Mouse (Mus musculus): Measurements from ENCODE around the gene Tnk1. TPM values are rescaled to one million over a fixed set of nuclear protein-coding genes. Genes with fewer than 3 reads are reported as not detected.

Gene Tnk1
- polyA plus RNA-seq, 1 experiment from 2014 or later, result 0.29 TPM

DNA sequence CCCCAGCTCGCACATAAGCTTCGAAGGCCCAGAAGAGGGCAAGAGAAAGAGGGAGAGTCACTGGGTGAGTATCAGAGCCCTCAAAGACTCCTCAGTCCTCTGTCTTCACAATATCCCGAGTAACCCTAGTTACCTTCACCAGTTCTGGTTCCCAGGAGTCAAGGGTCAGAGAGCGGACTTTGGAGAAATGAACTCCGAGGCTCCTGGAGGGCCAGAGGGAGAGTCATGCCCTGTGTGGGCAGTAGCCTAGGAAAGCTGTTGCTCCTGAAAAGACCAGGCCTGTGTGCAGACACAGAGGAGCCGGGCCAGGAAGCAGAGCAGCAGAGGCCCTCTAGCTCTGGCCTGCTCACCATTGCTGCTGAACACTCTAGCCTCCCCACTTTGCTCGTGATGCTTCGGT, 26.1 kb upstream of the Tnk1 start:
- no peak for ATAC-seq (ENCODE audit: low read depth)
- Histone ChIP-seq H3K4me1 (replicated peaks) (peaks cover 22% of the 10 kb centered on the region), H3K36me3 (no peaks in the 10 kb centered on the region), H3K4me3 (no peak overlapping the region), H3K9ac (no peak overlapping the region), H3K4me2 (no peak overlapping the region), H3K9me3 (no peaks in the 10 kb centered on the region), H3K27me3 (peaks cover 10% of the 10 kb centered on the region), H3K27ac (replicated peaks) (no peak overlapping the region)
- 81% methylated on average over 8 of the region's 8 CpGs for WGBS

DNA sequence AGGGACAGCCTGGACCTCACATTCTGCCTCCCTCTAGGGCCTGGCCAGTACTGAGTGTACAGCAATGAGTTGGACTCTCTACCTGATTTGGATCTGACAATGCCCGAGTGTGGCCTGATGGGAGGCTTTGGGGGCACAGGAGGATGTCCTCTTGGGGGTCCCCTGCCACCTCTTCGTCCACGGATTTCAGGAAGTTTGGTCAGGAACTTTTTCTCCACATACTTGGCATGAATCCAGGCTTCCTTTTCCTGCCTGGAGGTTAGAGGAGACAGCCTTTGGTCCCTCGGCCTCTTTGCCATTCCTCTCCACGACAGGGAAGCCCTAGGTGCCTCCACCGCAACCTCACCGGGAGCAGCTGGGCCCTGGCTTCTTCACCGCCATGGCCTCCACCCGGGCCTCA, 25.7 kb upstream of the Tnk1 start:
- Histone ChIP-seq H3K4me1 (replicated peaks) (peaks cover 26% of the 10 kb centered on the region), H3K4me3 (no peak overlapping the region), H3K36me3 (no peaks in the 10 kb centered on the region), H3K4me2 (no peak overlapping the region), H3K27ac (replicated peaks) (no peak overlapping the region), H3K9me3 (no peaks in the 10 kb centered on the region), H3K9ac (no peak overlapping the region), H3K27me3 (peaks cover 14% of the 10 kb centered on the region)
- no peak for ATAC-seq (ENCODE audit: low read depth)
- WGBS, result 77% methylated on average over 9 of the region's 9 CpGs

DNA sequence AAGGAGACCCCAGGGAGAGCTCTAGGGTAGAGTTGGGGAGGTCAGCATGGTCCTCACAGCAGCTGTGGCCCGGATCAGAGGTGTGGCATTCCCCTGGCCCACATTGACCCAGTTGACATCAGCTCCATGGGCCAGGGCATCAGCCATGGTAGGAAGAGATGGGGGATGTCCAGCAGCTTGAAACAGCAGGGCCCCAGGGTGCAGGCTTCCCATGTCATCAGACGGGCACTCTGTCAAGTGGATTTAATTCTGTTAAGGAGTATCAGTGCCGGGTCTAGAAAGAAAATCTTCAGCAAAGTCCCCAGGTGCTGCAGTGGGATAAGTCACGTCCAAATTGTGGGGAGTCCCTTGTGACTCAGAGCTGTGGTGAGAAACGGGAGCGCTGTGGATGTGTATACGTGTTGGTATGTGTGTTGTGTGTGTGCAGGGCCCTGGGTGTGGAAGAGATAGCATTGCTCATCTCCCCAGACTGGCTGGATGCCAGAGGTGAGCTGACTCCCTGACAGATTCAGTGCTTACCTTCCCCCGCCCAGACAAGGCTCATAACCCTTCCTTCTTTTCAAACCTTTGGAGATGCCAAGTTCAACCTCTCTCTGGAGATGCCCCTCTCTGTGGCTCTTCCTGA, 25.1 kb upstream of the Tnk1 start:
- H3K4me1 ChIP-seq (replicated peaks), result peaks cover 28% of the 10 kb centered on the region
- WGBS, result 86% methylated on average over 8 of the region's 8 CpGs
- no peak for ATAC-seq (ENCODE audit: low read depth)
- H3K36me3 ChIP-seq, result no peaks in the 10 kb centered on the region
- no peak overlapping the region for H3K4me3 ChIP-seq
- no peak overlapping the region for H3K4me2 ChIP-seq
- no peak overlapping the region for H3K27ac ChIP-seq (replicated peaks)
- H3K9ac ChIP-seq, result no peak overlapping the region
- H3K27me3 ChIP-seq, result peaks cover 15% of the 10 kb centered on the region
- H3K9me3 ChIP-seq, result no peaks in the 10 kb centered on the region

DNA sequence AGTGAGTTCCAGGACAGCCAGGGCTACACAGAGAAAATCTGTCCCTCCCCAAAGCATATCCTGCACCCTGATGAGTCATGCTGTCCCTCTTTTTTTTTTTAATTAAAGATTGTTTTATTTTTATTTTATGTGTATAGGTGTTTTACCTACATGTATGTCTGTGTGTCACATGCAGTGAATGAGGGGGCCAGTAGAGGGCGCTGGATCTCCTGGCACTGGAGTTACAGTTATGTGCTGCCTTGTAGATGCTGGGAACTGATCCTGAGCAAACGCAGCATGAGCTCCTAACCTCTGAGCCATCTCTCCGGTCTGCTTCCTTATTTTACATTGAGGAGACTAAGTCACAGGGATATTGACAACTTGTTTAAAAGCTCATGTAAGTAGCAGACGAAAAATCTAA, 24.5 kb upstream of the Tnk1 start:
- H3K4me3 ChIP-seq, result no peak overlapping the region
- H3K4me1 ChIP-seq (replicated peaks), result peaks cover 32% of the 10 kb centered on the region
- WGBS, result 65% methylated on average over 4 of the region's 4 CpGs
- no peak overlapping the region for H3K27ac ChIP-seq (replicated peaks)
- H3K9ac ChIP-seq, result no peak overlapping the region
- no peak overlapping the region for H3K4me2 ChIP-seq
- no peaks in the 10 kb centered on the region for H3K36me3 ChIP-seq
- H3K9me3 ChIP-seq, result no peaks in the 10 kb centered on the region
- no peak for ATAC-seq (ENCODE audit: low read depth)
- H3K27me3 ChIP-seq, result peaks cover 15% of the 10 kb centered on the region

DNA sequence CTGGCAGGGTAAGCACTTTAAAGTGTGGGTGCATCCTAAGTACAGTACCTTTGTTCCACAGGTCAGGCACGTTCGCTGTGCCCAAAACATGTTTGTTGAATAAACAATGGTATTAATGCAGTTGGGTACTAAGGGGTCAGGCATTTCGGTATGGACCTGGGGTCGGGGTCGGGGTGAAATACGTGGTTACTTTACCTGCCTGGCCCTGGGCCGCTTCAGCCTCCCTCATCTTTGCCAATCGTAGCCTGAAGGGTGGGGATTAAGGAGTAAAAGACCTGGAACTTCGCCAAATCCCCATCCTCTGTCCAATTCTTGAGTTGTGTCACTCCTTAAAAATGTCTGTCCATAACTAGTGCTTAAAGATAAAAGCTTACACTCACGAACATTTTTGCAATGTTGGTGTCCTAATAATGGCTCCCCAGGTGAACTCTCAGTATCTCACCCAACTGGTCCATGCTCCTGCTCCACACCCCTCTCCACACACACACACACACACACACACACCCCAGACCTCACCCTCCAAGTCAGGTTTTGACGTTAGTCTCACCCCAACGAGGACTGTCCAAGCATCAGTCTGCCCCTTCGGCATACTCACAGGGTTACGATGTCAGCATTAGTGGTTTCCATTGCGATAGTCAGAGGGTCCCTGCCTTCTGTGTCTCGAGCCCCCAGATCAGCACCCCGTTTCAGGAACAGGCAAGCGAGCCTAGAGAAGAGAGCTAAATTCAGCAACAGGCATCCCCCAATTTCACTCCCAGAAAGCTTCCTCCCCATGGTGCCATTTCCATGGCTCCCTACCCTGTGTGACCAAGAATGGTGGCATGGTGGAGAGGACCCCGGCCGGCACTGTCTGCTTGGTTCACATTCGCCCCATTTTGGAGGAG, 23.5 kb upstream of the Tnk1 start:
- no peaks in the 10 kb centered on the region for H3K36me3 ChIP-seq
- H3K4me3 ChIP-seq, result peak overlapping the region; percentile 42
- no peak for ATAC-seq (ENCODE audit: low read depth)
- H3K9me3 ChIP-seq, result no peaks in the 10 kb centered on the region
- H3K27me3 ChIP-seq, result peaks cover 15% of the 10 kb centered on the region
- H3K27ac ChIP-seq (replicated peaks), result peak overlapping the region; percentile 72; the same call in 1 of the 2 replicates
- 63% methylated on average over 21 of the region's 21 CpGs for WGBS
- peak overlapping the region; percentile 74 for H3K4me2 ChIP-seq
- H3K9ac ChIP-seq, result peak overlapping the region; percentile 65
- H3K4me1 ChIP-seq (replicated peaks), result peaks cover 40% of the 10 kb centered on the region

DNA sequence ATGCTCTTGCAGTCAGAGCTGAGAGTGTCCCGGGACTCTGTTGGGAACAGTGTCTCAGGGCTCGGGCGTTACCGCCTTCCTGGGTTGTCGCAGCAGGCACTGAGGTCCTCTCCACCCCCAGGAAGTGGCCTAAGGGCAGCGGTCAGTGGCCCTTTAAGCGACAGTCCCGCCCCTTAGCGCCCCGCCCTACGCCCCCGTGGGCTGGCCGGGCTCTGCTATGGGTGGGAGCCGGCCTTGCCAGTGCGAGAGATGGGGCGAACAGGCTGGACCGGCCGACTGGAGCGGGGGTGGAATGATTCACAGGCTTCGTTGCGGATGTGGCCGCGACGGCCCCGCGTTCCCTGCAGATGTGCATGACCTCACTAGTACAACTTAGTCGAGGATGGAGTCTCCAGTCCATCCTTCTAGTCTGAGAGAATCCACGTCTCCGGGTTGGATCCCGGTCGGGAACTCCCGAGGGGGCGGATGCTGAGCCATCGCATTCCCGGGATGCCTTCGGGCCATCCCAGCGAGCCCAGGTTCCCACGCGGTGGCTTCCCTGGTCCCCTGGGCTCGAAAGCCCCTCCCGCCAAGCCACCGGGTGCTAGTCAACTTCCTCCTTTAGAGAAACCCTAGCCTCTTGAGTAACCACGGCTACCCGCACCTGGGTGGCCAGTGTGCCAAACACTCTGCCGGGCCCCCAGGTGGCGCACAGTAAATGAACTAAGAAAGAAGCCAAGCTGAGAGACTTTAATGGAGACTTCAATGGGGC, 22.5 kb upstream of the Tnk1 start, which contains the start of gene Kctd11:
TSS of gene Kctd11 (minus strand) at position 554 of the 751 bp plus-strand sequence.
- peaks cover 41% of the 10 kb centered on the region for H3K4me1 ChIP-seq (replicated peaks)
- ATAC-seq (ENCODE audit: low read depth), result peak; percentile 76
- H3K9ac ChIP-seq, result peak within 1 kb of the TSS; percentile 65
- no peaks in the 10 kb centered on the region for H3K9me3 ChIP-seq
- H3K36me3 ChIP-seq, result no peaks in the 10 kb centered on the region
- H3K4me2 ChIP-seq, result peak within 1 kb of the TSS; percentile 74
- H3K27ac ChIP-seq (replicated peaks), result peak within 1 kb of the TSS; percentile 72
- H3K4me3 ChIP-seq, result peak within 1 kb of the TSS; percentile 42
- under 1% methylated on average over 46 of the region's 46 CpGs for WGBS
- peaks cover 15% of the 10 kb centered on the region for H3K27me3 ChIP-seq

DNA sequence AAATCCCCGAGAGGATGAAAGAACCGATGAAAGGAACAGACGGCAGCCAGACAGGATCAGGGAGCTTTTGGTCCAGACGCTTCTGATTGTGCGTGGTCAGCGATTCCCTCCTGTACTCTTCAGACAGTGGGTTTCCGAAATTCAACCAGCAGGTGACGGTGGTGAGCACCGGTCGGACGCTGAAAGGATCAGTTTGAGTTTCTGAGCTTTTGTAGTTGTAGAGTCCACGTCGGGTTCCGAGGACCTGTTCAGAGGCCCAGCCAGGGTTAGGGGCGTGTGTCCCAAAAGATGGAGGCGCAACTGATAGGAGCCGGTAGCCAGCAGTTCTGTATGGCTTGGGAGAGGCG, 21.9 kb upstream of the Tnk1 start:
- Histone ChIP-seq H3K27me3 (peaks cover 15% of the 10 kb centered on the region), H3K9me3 (no peaks in the 10 kb centered on the region), H3K9ac (peak overlapping the region; percentile 65), H3K4me3 (peak overlapping the region; percentile 42), H3K4me1 (replicated peaks) (peaks cover 41% of the 10 kb centered on the region), H3K36me3 (no peaks in the 10 kb centered on the region), H3K27ac (replicated peaks) (peak overlapping the region; percentile 72; the same call in 1 of the 2 replicates), H3K4me2 (peak overlapping the region; percentile 74)
- WGBS, result under 1% methylated on average over 18 of the region's 18 CpGs
- peak; percentile 17 for ATAC-seq (ENCODE audit: low read depth)

DNA sequence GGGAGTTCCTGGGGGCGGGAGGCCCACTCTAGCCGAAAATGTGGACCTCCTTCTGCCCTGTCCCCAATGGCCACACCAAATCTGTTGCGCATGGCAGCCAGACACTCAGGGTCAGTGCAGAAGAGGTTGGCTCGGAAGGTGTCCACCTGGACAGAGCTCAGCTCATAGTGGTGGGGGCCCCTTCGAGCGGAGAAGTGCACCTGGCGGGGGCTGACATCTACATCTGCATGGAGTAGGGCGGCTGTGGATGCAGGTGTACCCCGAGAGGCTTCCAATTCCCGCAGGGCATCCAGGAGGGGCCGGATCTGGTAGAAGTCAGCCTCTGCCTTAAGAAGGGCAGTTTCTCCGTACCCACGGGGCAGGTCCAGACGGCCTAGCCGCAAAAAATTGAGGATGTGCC, 21.2 kb upstream of the Tnk1 start:
- Histone ChIP-seq H3K4me3 (peak overlapping the region; percentile 42), H3K27me3 (peaks cover 15% of the 10 kb centered on the region)
- ATAC-seq (ENCODE audit: low read depth), result no peak

DNA sequence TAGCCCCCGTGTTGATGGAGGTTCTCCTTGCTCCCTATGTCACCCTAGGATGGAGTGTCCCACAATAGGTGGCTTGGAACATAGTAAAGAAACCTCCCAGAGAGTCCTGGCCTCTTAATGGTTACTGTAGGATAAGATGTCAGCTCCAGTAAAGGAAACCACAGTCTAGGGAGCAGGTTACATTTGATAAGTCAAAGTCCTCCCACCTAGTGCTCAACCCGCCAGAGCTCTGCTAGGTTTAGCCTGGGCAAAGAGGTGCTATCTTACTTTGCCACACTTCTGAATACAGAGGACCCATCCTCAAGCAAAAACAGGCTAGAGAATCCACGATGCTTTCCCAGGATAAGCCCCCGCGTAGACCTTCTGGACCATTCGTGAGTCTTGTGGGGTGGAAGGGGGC, 20.4 kb upstream of the Tnk1 start:
- peak overlapping the region; percentile 74 for H3K4me2 ChIP-seq
- WGBS, result 89% methylated on average over 6 of the region's 6 CpGs
- H3K27me3 ChIP-seq, result peaks cover 15% of the 10 kb centered on the region
- no peak overlapping the region for H3K27ac ChIP-seq (replicated peaks)
- H3K9ac ChIP-seq, result no peak overlapping the region
- no peak overlapping the region for H3K4me3 ChIP-seq
- H3K36me3 ChIP-seq, result no peaks in the 10 kb centered on the region
- peaks cover 41% of the 10 kb centered on the region for H3K4me1 ChIP-seq (replicated peaks)
- ATAC-seq (ENCODE audit: low read depth), result no peak
- H3K9me3 ChIP-seq, result no peaks in the 10 kb centered on the region

More for the DNA sequence above, 21.2 kb upstream of the Tnk1 start:
- H3K4me2 ChIP-seq, result peak overlapping the region; percentile 74
- WGBS, result 55% methylated on average over 15 of the region's 15 CpGs
- H3K9ac ChIP-seq, result peak overlapping the region; percentile 65; the same call in 1 of the 2 replicates
- H3K27ac ChIP-seq (replicated peaks), result no peak overlapping the region
- no peaks in the 10 kb centered on the region for H3K36me3 ChIP-seq
- no peaks in the 10 kb centered on the region for H3K9me3 ChIP-seq
- H3K4me1 ChIP-seq (replicated peaks), result peaks cover 41% of the 10 kb centered on the region

DNA sequence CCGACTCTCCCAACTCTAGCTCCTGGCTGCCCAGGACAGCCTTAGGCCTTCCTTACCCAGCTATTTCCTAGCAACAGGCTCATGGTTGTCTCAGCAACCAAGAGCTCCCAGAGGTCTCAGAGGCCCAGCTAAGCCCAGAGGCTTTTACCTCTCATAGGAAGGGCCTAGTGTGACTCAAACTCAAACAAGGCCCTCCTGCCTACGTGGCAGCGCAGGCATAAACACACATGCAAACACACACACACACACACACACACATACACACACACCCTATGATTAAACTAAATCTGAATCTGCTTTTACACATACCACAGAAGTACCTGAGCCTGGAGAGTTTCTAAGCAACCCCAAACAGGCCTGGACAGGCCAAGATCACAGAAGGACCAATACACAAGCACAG, 19.9 kb upstream of the Tnk1 start:
- Histone ChIP-seq H3K9ac (no peak overlapping the region; the same call in 1 of the 2 replicates), H3K4me3 (no peak overlapping the region), H3K4me2 (no peak overlapping the region), H3K4me1 (replicated peaks) (peaks cover 41% of the 10 kb centered on the region), H3K36me3 (no peaks in the 10 kb centered on the region), H3K27me3 (peaks cover 15% of the 10 kb centered on the region), H3K27ac (replicated peaks) (no peak overlapping the region), H3K9me3 (no peaks in the 10 kb centered on the region)
- WGBS, result 81% methylated on average over 3 of the region's 3 CpGs
- no peak for ATAC-seq (ENCODE audit: low read depth)

DNA sequence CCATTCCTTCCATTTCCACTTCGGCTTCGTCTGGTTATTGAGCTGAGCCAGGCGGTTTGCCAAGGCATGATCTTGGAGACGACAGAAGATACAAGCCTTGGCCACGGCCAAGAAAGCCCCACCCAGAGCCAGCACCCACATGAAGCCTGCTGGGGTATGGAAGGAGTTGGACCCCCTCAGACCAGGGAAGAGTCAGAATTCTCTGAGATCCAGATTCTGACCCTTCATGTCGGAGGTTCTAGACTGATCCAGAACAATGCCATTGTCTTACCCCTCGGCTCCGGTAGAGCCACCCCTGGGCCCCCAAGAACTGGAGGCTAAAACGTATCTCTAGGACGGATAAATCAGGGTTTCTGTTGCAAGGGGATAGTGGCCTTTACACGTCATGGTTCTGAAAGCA, 19.3 kb upstream of the Tnk1 start, which contains the start of gene Tmem95:
TSS of gene Tmem95 (minus strand) at position 141 of the 400 bp plus-strand sequence.
- peak within 1 kb of the TSS; percentile 15; the same call in 1 of the 2 replicates for H3K4me3 ChIP-seq
- ATAC-seq (ENCODE audit: low read depth), result no peak
- 93% methylated on average over 11 of the region's 11 CpGs for WGBS

More for the DNA sequence above, 19.3 kb upstream of the Tnk1 start, which contains the start of gene Tmem95:
- Histone ChIP-seq H3K9ac (peak within 1 kb of the TSS; percentile 4; the same call in 1 of the 2 replicates), H3K27ac (replicated peaks) (no peak within 1 kb of the TSS), H3K9me3 (no peaks in the 10 kb centered on the region), H3K36me3 (no peaks in the 10 kb centered on the region), H3K4me1 (replicated peaks) (peaks cover 41% of the 10 kb centered on the region), H3K27me3 (peaks cover 15% of the 10 kb centered on the region), H3K4me2 (peak within 1 kb of the TSS; percentile 39)
